Mouse (Mus musculus) intestine, embryonic 16.5 days (tissue): ENCODE results near the gene Ryr2. TPM values are rescaled to one million over a fixed set of nuclear protein-coding genes. Genes with fewer than 3 reads are reported as not detected.

Experiments used
- ATAC-seq: fragments of 200-750 bp; cut with Nextera tagmentation; 2 replicates; pipeline ENCODE4 v1.8.0; 2017; ENCODE audit warnings: moderate TSS enrichment, moderate library complexity
- H3K27ac ChIP-seq: fragments of 300-500 bp; sonication (generic); 2 replicates; pipeline ENCODE4 v1.5.1; 2014; ENCODE audit warnings: mild to moderate bottlenecking, low read length
- H3K27me3 ChIP-seq: fragments of 300-500 bp; sonication (generic); replicated peaks from 2 replicates; pipeline ENCODE4 v1.6.1; 2014; ENCODE audit warnings: low read length, control low read depth, mixed read lengths; ENCODE audit not compliant: control insufficient read depth, insufficient read depth
- H3K36me3 ChIP-seq: fragments of 300-500 bp; sonication (generic); 2 replicates; pipeline ENCODE4 v1.6.1; 2014; ENCODE audit warnings: low read length, control low read depth; ENCODE audit not compliant: control insufficient read depth, insufficient read depth
- H3K4me1 ChIP-seq: fragments of 300-500 bp; sonication (generic); 2 replicates; pipeline ENCODE4 v1.6.1; 2014; ENCODE audit warnings: low read length, control low read depth, mixed read lengths; ENCODE audit not compliant: control insufficient read depth, insufficient read depth
- H3K4me2 ChIP-seq: fragments of 300-500 bp; sonication (generic); 2 replicates; pipeline ENCODE4 v1.6.1; 2014; ENCODE audit warnings: low read depth, low read length, control low read depth
- H3K4me3 ChIP-seq: fragments of 300-500 bp; sonication (generic); 2 replicates; pipeline ENCODE4 v1.5.1; 2014; ENCODE audit warnings: mild to moderate bottlenecking, low read length
- H3K9ac ChIP-seq: fragments of 300-500 bp; sonication (generic); 2 replicates; pipeline ENCODE4 v1.6.1; 2014; ENCODE audit warnings: low read depth, low read length
- H3K9me3 ChIP-seq: fragments of 300-500 bp; sonication (generic); 2 replicates; pipeline ENCODE4 v1.6.1; 2016; ENCODE audit warnings: low read length, control low read depth; ENCODE audit not compliant: control insufficient read depth
- WGBS: fragments of 180-500 bp; shearing (Covaris S2); extraction: QIAGEN DNeasy Blood & Tissue Kit; methylation state at CpG from one replicate; pipeline ENCODE4 v1.1.7; 2014; 5-methylcytosine and 5-hydroxymethylcytosine counted together
- polyA plus RNA-seq: library from polyadenylated mRNA; unstranded; fragments of >200 nt; fragmentation: Nextera tagmentation; extraction: Ambion mirVana; gene quantifications from 2 replicates; pipeline ENCODE4 v1.2.1, GENCODE M21; 2015

The Ryr2 gene
- polyA plus RNA-seq, 1 experiment from 2014 or later = 0.78 TPM

- no peaks in the 10 kb centered on the region for H3K36me3 ChIP-seq
- no peaks in the 10 kb centered on the region for H3K4me1 ChIP-seq
- no peak for ATAC-seq
- no peak overlapping the region for H3K9ac ChIP-seq
- WGBS = 81% methylated on average over 4 of the region's 4 CpGs
- no peak overlapping the region for H3K27ac ChIP-seq
- H3K4me2 ChIP-seq = no peak overlapping the region
- no peaks in the 10 kb centered on the region for H3K27me3 ChIP-seq
- no peaks in the 10 kb centered on the region for H3K9me3 ChIP-seq
- no peak overlapping the region for H3K4me3 ChIP-seq
Observed at GRCm38 (mm10) chr13:12079536-12079935, 27.2 kb downstream of the Ryr2 start.

- Histone ChIP-seq H3K9ac (no peak overlapping the region), H3K27ac (no peak overlapping the region), H3K4me1 (no peaks in the 10 kb centered on the region), H3K36me3 (no peaks in the 10 kb centered on the region), H3K27me3 (no peaks in the 10 kb centered on the region), H3K4me3 (no peak overlapping the region), H3K9me3 (no peaks in the 10 kb centered on the region), H3K4me2 (no peak overlapping the region)
- WGBS = 85% methylated on average over 6 of the region's 6 CpGs
- ATAC-seq = no peak
Observed at GRCm38 (mm10) chr13:12074897-12075296, 31.8 kb downstream of the Ryr2 start.

- Histone ChIP-seq H3K4me1 (no peaks in the 10 kb centered on the region), H3K4me2 (no peak overlapping the region), H3K27ac (no peak overlapping the region), H3K27me3 (no peaks in the 10 kb centered on the region), H3K9ac (no peak overlapping the region), H3K9me3 (no peaks in the 10 kb centered on the region), H3K36me3 (no peaks in the 10 kb centered on the region), H3K4me3 (no peak overlapping the region)
- ATAC-seq = no peak
- 46% methylated on average over 7 of the region's 7 CpGs for WGBS
Observed at GRCm38 (mm10) chr13:12072571-12072970, 34.2 kb downstream of the Ryr2 start.

GRCm38 (mm10) chr13:12072112-12072511 lies 34.6 kb downstream of the Ryr2 start:
- no peaks in the 10 kb centered on the region for H3K36me3 ChIP-seq
- 50% methylated on average over 3 of the region's 3 CpGs for WGBS
- ATAC-seq = no peak
- no peaks in the 10 kb centered on the region for H3K9me3 ChIP-seq
- H3K27me3 ChIP-seq = no peaks in the 10 kb centered on the region
- H3K4me2 ChIP-seq = no peak overlapping the region
- H3K9ac ChIP-seq = no peak overlapping the region
- no peak overlapping the region for H3K27ac ChIP-seq
- no peaks in the 10 kb centered on the region for H3K4me1 ChIP-seq
- H3K4me3 ChIP-seq = no peak overlapping the region

- H3K36me3 ChIP-seq = no peaks in the 10 kb centered on the region
- no peaks in the 10 kb centered on the region for H3K27me3 ChIP-seq
- no peaks in the 10 kb centered on the region for H3K4me1 ChIP-seq
- H3K4me2 ChIP-seq = no peak overlapping the region
- H3K4me3 ChIP-seq = no peak overlapping the region
- 78% methylated on average over 14 of the region's 14 CpGs for WGBS
- no peak overlapping the region for H3K27ac ChIP-seq
- H3K9ac ChIP-seq = no peak overlapping the region
- ATAC-seq = no peak
- no peaks in the 10 kb centered on the region for H3K9me3 ChIP-seq
Observed at GRCm38 (mm10) chr13:12070157-12071129, 36.3 kb downstream of the Ryr2 start.

GRCm38 (mm10) chr13:12064576-12064975 lies 42.2 kb downstream of the Ryr2 start:
- H3K4me3 ChIP-seq = no peak overlapping the region
- no peak overlapping the region for H3K4me2 ChIP-seq
- no peak overlapping the region for H3K9ac ChIP-seq
- H3K27me3 ChIP-seq = no peaks in the 10 kb centered on the region
- H3K27ac ChIP-seq = no peak overlapping the region
- H3K36me3 ChIP-seq = no peaks in the 10 kb centered on the region
- H3K9me3 ChIP-seq = no peaks in the 10 kb centered on the region
- ATAC-seq = no peak
- H3K4me1 ChIP-seq = no peaks in the 10 kb centered on the region
- WGBS = 86% methylated on average over 4 of the region's 4 CpGs

- 72% methylated on average over 4 of the region's 4 CpGs for WGBS
- Histone ChIP-seq H3K36me3 (no peaks in the 10 kb centered on the region), H3K9me3 (no peaks in the 10 kb centered on the region), H3K9ac (no peak overlapping the region), H3K4me1 (no peaks in the 10 kb centered on the region), H3K4me3 (no peak overlapping the region), H3K27ac (no peak overlapping the region), H3K27me3 (no peaks in the 10 kb centered on the region), H3K4me2 (no peak overlapping the region)
- ATAC-seq = no peak
Observed at GRCm38 (mm10) chr13:12063561-12063960, 43.2 kb downstream of the Ryr2 start.

- no peak overlapping the region for H3K9ac ChIP-seq
- 49% methylated on average over 8 of the region's 8 CpGs for WGBS
- H3K9me3 ChIP-seq = no peaks in the 10 kb centered on the region
- no peak overlapping the region for H3K4me3 ChIP-seq
- no peak overlapping the region for H3K4me2 ChIP-seq
- H3K36me3 ChIP-seq = no peaks in the 10 kb centered on the region
- ATAC-seq = 0 out of 2 replicates have a peak, but pooled peaks have one; percentile 48
- H3K27me3 ChIP-seq = no peaks in the 10 kb centered on the region
- H3K4me1 ChIP-seq = no peaks in the 10 kb centered on the region
- H3K27ac ChIP-seq = no peak overlapping the region
Observed at GRCm38 (mm10) chr13:12057357-12057771, 49.4 kb downstream of the Ryr2 start.

- no peaks in the 10 kb centered on the region for H3K9me3 ChIP-seq
- H3K9ac ChIP-seq = no peak overlapping the region
- H3K4me2 ChIP-seq = no peak overlapping the region
- H3K4me1 ChIP-seq = no peaks in the 10 kb centered on the region
- 81% methylated on average over 1 of the region's 1 CpGs for WGBS
- no peaks in the 10 kb centered on the region for H3K27me3 ChIP-seq
- no peaks in the 10 kb centered on the region for H3K36me3 ChIP-seq
- H3K27ac ChIP-seq = no peak overlapping the region
- no peak for ATAC-seq
- no peak overlapping the region for H3K4me3 ChIP-seq
Observed at GRCm38 (mm10) chr13:12055913-12056312, 50.8 kb downstream of the Ryr2 start.
